Mouse (Mus musculus) inflammation-experienced regulatory T-cells, adult 16 weeks (primary cell): ENCODE data around the gene Fut11. TPM values are rescaled to one million over a fixed set of nuclear protein-coding genes. Genes with fewer than 3 reads are reported as not detected.

Experiments
- polyA plus RNA-seq: library from polyadenylated mRNA; unstranded; fragments of 100-300 nt; shearing (Covaris generic); gene quantifications from one replicate; pipeline ENCODE4 v1.2.1, GENCODE M21; 2017

Fut11 gene
- polyA plus RNA-seq, result 7.5 TPM

GRCm38 (mm10) chr14:20694884-20695760 lies at the start of gene Fut11:
Gene Fut11, plus strand, starts transcription at chr14:20694968.

GRCm38 (mm10) chr14:20656361-20656760 lies 38.4 kb upstream of the Fut11 start, which contains the start of gene Myoz1:
Gene Myoz1, minus strand, starts transcription at chr14:20656540.

GRCm38 (mm10) chr14:20668154-20668810 lies 26.5 kb upstream of the Fut11 start, which contains the start of gene Synpo2l:
Gene Synpo2l, minus strand, starts transcription at chr14:20668354.

GRCm38 (mm10) chr14:20674064-20674833 lies 20.5 kb upstream of the Fut11 start, which contains the start of gene Sec24c:
Gene Sec24c, plus strand, starts transcription at chr14:20674308.

GRCm38 (mm10) chr14:20702741-20703381 lies 8.1 kb downstream of the Fut11 start, which contains the start of gene Chchd1:
Gene Chchd1, plus strand, starts transcription at chr14:20703006.

GRCm38 (mm10) chr14:20707201-20708190 lies 12.7 kb downstream of the Fut11 start, which contains the start of gene Zswim8:
Gene Zswim8, plus strand, starts transcription at chr14:20707552.

GRCm38 (mm10) chr14:20733952-20734774 lies 39.4 kb downstream of the Fut11 start, which contains the start of gene Ndst2:
Gene Ndst2, minus strand, starts transcription at chr14:20734562.

Other genes starting within 250 kb of the Fut11 start
- not detected for gene Cfap70, start 242.7 kb upstream of the Fut11 start, polyA plus RNA-seq
- 62.1 TPM for gene Anxa7, start 214.8 kb upstream of the Fut11 start, polyA plus RNA-seq
- 2.1 TPM for gene Mss51, start 198.1 kb upstream of the Fut11 start, polyA plus RNA-seq
- 17.3 TPM for gene Ppp3cb, start 148.4 kb upstream of the Fut11 start, polyA plus RNA-seq
- gene Usp54, start 53.9 kb upstream of the Fut11 start, polyA plus RNA-seq, result 4.4 TPM
- not detected for gene Myoz1, start 38.4 kb upstream of the Fut11 start, polyA plus RNA-seq
- gene Synpo2l, start 26.6 kb upstream of the Fut11 start, polyA plus RNA-seq, result not detected
- gene Sec24c, start 20.7 kb upstream of the Fut11 start, polyA plus RNA-seq, result 328 TPM
- gene Chchd1, start 8.0 kb downstream of the Fut11 start, polyA plus RNA-seq, result 115 TPM
- 22.2 TPM for gene Zswim8, start 12.6 kb downstream of the Fut11 start, polyA plus RNA-seq
- gene Ndst2, start 39.6 kb downstream of the Fut11 start, polyA plus RNA-seq, result 19.3 TPM
- gene Camk2g, start 99.1 kb downstream of the Fut11 start, polyA plus RNA-seq, result 8.9 TPM
- gene Plau, start 141.7 kb downstream of the Fut11 start, polyA plus RNA-seq, result not detected
- gene Vcl, start 234.4 kb downstream of the Fut11 start, polyA plus RNA-seq, result 2.7 TPM